Mouse (Mus musculus) heart, postnatal 25 days (tissue): ENCODE data around the gene C87414. TPM values are rescaled to one million over a fixed set of nuclear protein-coding genes. Genes with fewer than 3 reads are reported as not detected.
"Not testable (repeated sequence)": the region's sequence is repeated elsewhere in the genome, so short reads cannot be mapped to it uniquely, and the experiment has no call there.

Experiments
- DNase-seq: peaks from one replicate; pipeline ENCODE4 v3.0.0; 2022; ENCODE audit warnings: low spot score
- intact Hi-C: fragments of 180-260 bp; cut with DNase I; formaldehyde crosslinking; loops from one replicate; pipeline ENCODE4 v1.15.1; 2025
- total RNA-seq, 2 experiments: library from RNA; stranded (reverse); gene quantifications; 2 replicates each; pipeline ENCODE4 v1.2.3; 2021

The C87414 gene
- not detected for total RNA-seq

DNA sequence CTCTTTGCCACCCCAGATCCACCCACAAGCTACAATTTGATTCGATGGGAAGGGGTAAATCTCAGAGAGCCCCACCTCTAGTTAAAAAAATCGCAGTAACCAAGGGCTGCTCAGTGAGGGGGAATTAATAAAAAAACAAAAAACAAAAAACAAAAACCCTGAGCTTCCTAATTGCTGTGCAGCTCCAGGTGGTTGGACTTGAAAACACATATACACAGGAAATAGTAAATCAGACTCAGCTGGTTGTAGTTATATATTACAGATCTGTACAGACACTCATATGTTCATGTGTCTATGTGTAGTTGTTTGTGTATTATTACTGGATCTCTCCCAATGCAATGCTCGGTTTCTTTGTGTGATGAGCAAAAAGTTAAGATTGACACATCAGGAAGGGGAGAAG lies at the start of gene C87414:
TSS of gene C87414 (minus strand) at position 101 of the 400 bp plus-strand sequence.
- DNase-seq, intact Hi-C loops: not testable (repeated sequence)

DNA sequence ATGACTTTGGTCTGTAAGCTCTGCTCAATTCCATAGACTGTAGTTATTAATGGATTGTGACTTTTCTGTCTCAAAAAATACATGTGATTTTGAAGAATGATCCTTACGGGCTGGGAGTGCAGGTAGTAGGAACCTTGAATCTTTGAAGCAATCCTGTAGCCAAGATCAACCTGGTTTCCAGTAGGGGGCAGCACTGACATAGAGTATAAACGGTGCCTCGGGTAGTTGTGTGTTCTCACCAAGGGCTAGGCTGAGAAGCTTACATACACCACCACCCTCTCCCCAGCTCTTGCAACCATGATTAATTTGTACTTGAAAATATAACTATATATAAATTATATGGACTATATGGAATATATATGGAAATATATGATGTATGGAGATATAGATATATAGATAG lies 13.3 kb upstream of the C87414 start:
- intact Hi-C loops, DNase-seq: not testable (repeated sequence)

Other genes starting within 250 kb of the C87414 start
- gene Gm16427, start 131.4 kb downstream of the C87414 start, total RNA-seq: not detected
- not detected for gene Gm7792, start 172.2 kb upstream of the C87414 start, total RNA-seq